Mouse (Mus musculus): ENCODE results near the gene Rab37. TPM values are rescaled to one million over a fixed set of nuclear protein-coding genes. Genes with fewer than 3 reads are reported as not detected.

The Rab37 gene
- polyA plus RNA-seq, 1 experiment: 44.4 TPM

- Histone ChIP-seq H3K27me3 (ENCODE audit: control insufficient read depth, insufficient read depth, low read length) (no peaks in the 10 kb centered on the region), H3K4me3 (replicated peaks; ENCODE audit: insufficient read depth, low read depth, low read length) (no peak overlapping the region), H3K27ac (ENCODE audit: insufficient read depth, low read length) (peak overlapping the region; percentile 82), H3K4me1 (ENCODE audit: control insufficient read depth, insufficient read depth, low read length) (peaks cover 95% of the 10 kb centered on the region)
- TF ChIP-seq POLR2A (IDR thresholded peaks at IDR 0.05; ENCODE audit: borderline replicate concordance, insufficient read depth, low read length) (no peak), CTCF (IDR thresholded peaks at IDR 0.05; ENCODE audit: borderline replicate concordance, insufficient read depth, low read depth, low read length) (no peak)
- peak; percentile 70 to 75 for DNase-seq
- 27% methylated on average over 25 of the region's 25 CpGs for WGBS
Observed at GRCm38 (mm10) chr11:115208776-115209732, 117.8 kb downstream of the Rab37 start.

- Histone ChIP-seq H3K4me1 (ENCODE audit: control insufficient read depth, insufficient read depth, low read length) (peaks cover 94% of the 10 kb centered on the region), H3K27me3 (ENCODE audit: control insufficient read depth, insufficient read depth, low read length) (no peaks in the 10 kb centered on the region), H3K4me3 (replicated peaks; ENCODE audit: insufficient read depth, low read depth, low read length) (no peak overlapping the region), H3K27ac (ENCODE audit: insufficient read depth, low read length) (peak overlapping the region; percentile 82; the same call in 1 of the 2 replicates)
- DNase-seq: peak in 1 of 2 experiments; percentile 46
- TF ChIP-seq CTCF (IDR thresholded peaks at IDR 0.05; ENCODE audit: borderline replicate concordance, insufficient read depth, low read depth, low read length) (no peak), POLR2A (IDR thresholded peaks at IDR 0.05; ENCODE audit: borderline replicate concordance, insufficient read depth, low read length) (no peak)
- WGBS: 70% methylated on average over 7 of the region's 7 CpGs
Observed at GRCm38 (mm10) chr11:115209958-115210357, 118.7 kb downstream of the Rab37 start.

Other genes with a start within 250 kb of the Rab37 start
- gene Gprc5c, start 240.3 kb upstream of the Rab37 start, polyA plus RNA-seq (2012; rRNA removed): 62.9 and 71.8 TPM in 2 replicates
- 5.2 and 6.5 TPM in 2 replicates for gene Cd300a, start 201.4 kb upstream of the Rab37 start, polyA plus RNA-seq (2012; rRNA removed)
- 0.44 and 0.71 TPM in 2 replicates for gene Cd300lb, start 157.0 kb upstream of the Rab37 start, polyA plus RNA-seq (2012; rRNA removed)
- gene Cd300c, start 122.3 kb upstream of the Rab37 start, polyA plus RNA-seq (2012; rRNA removed): 0.18 TPM in 1 of 2 replicates, not detected in the other
- 0.11 and 0.13 TPM in 2 replicates for gene Cd300ld, start 101.5 kb upstream of the Rab37 start, polyA plus RNA-seq (2012; rRNA removed)
- gene Cd300c2, start 89.6 kb upstream of the Rab37 start, polyA plus RNA-seq (2012; rRNA removed): 2.3 and 3.2 TPM in 2 replicates
- not detected in 2 replicates for gene Cd300ld2, start 75.2 kb upstream of the Rab37 start, polyA plus RNA-seq (2012; rRNA removed)
- 0.49 and 0.59 TPM in 2 replicates for gene Cd300ld4, start 64.4 kb upstream of the Rab37 start, polyA plus RNA-seq (2012; rRNA removed)
- 0.44 and 0.84 TPM in 2 replicates for gene Cd300ld5, start 53.7 kb upstream of the Rab37 start, polyA plus RNA-seq (2012; rRNA removed)
- 1.7 TPM in 2 replicates for gene Cd300ld3, start 43.0 kb upstream of the Rab37 start, polyA plus RNA-seq (2012; rRNA removed)
- 0.11 and 0.24 TPM in 2 replicates for gene Cd300e, start 29.3 kb upstream of the Rab37 start, polyA plus RNA-seq (2012; rRNA removed)
- 0.57 and 0.72 TPM in 2 replicates for gene Cd300lf, start 42.6 kb downstream of the Rab37 start, polyA plus RNA-seq (2012; rRNA removed)
- gene Slc9a3r1, start 71.9 kb downstream of the Rab37 start, polyA plus RNA-seq (2012; rRNA removed): 87.2 and 87.9 TPM in 2 replicates
- gene Tmem104, start 96.1 kb downstream of the Rab37 start, polyA plus RNA-seq (2012; rRNA removed): 12.5 and 13.3 TPM in 2 replicates
- 30.8 and 37.5 TPM in 2 replicates for gene Nat9, start 96.4 kb downstream of the Rab37 start, polyA plus RNA-seq (2012; rRNA removed)
- 249 and 283 TPM in 2 replicates for gene Grin2c, start 175.8 kb downstream of the Rab37 start, polyA plus RNA-seq (2012; rRNA removed)
- 53.5 and 56.8 TPM in 2 replicates for gene Fdxr, start 185.6 kb downstream of the Rab37 start, polyA plus RNA-seq (2012; rRNA removed)
- 57.3 and 63.7 TPM in 2 replicates for gene Fads6, start 206.2 kb downstream of the Rab37 start, polyA plus RNA-seq (2012; rRNA removed)
- gene Otop2, start 215.7 kb downstream of the Rab37 start, polyA plus RNA-seq (2012; rRNA removed): 0.65 and 0.97 TPM in 2 replicates
- 1.4 TPM in 2 replicates for gene Ush1g, start 230.6 kb downstream of the Rab37 start, polyA plus RNA-seq (2012; rRNA removed)
- 0.11 and 0.13 TPM in 2 replicates for gene Otop3, start 243.3 kb downstream of the Rab37 start, polyA plus RNA-seq (2012; rRNA removed)